Mouse (Mus musculus) mature B cell (primary cell): ENCODE measurements around the gene Ptges2.
"Not testable (repeated sequence)": the region's sequence is repeated elsewhere in the genome, so short reads cannot be mapped to it uniquely, and the experiment has no call there.

Experiments used
- in situ Hi-C: fragments of 300-500 bp; cut with MboI; formaldehyde crosslinking; loops from 2 replicates; pipeline ENCODE4 v1.14.3; 2019

The Ptges2 gene

DNA sequence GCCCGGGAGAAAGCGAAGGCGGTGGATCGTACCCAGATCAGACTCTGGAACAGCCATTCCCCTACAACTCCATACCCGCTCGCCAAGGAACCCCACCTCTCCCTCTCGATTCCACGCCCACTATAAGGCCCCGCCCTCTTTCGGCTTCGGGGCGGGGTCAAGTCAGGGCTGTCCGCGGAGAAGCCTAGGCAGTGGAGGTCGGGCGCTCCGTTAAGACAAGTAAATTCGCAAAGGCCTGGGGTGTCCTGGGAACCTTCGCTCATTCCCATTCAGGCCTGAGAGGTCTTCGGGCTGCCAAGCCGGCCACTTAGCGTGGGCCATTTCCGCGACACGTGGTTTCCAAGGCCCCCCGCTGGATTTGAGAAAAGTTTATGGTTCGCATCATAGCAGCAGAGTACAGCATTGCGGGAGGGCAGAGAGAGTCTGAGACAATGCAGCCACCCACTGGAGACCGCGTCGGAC is at the start of gene Ptges2:
Gene Ptges2 (plus strand): TSS at position 413 of the 462 bp plus-strand sequence.
- in situ Hi-C loops = no loop called here

DNA sequence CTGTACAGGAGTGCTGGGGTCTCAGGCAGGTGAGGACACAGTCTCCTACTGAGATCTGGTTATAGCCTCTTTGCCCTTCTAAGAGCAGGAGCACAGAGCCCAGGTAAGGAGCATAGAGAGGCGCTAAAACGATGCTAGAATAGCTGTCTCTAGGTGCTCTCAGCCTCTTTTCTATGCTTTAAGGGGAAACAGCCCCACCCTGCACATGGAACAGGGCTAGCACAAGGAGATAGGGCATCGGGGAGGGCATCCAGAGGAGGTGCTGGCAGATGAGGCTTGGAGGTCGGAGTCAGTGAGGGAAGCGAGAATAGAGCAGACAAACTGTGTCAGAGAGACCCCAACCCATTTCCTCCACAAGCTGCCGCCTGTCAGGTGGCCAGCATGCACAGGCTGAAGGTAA is 48.7 kb upstream of the Ptges2 start:
- in situ Hi-C loops = no loop called here

- in situ Hi-C loops = no loop called here
Measured at GRCm38 (mm10) chr2:32348311-32348710, 47.4 kb upstream of the Ptges2 start.

DNA sequence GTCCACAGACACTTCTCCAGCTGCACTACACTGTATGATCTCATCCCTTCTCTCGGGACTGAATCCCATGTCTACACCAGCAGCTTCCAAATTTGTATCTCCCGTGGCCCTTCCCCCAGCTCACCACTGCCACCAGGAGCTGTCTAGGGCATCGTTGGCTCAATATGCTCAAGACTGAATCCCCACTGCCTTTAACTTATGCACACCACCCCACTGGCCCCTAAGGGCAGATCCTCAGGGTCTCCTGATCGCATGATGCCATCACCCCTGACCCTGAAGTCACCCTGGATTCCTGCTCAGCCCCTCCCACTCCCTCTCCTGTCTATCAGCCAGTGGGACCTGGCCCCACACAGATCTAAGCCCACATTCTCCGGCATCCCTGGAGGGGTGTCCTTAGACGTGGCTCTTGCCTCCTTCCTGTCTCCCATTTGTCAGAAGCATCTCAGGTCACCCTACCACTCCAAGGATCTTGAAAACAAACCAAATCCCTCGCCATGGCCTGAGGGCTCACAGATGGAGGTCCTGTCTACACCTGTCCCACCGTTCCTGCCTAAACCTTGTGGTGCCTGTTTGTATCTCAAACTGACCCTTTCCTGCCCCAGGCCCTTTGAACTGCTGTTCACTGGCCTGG is 46.0 kb upstream of the Ptges2 start:
- in situ Hi-C loops = no loop called here

DNA sequence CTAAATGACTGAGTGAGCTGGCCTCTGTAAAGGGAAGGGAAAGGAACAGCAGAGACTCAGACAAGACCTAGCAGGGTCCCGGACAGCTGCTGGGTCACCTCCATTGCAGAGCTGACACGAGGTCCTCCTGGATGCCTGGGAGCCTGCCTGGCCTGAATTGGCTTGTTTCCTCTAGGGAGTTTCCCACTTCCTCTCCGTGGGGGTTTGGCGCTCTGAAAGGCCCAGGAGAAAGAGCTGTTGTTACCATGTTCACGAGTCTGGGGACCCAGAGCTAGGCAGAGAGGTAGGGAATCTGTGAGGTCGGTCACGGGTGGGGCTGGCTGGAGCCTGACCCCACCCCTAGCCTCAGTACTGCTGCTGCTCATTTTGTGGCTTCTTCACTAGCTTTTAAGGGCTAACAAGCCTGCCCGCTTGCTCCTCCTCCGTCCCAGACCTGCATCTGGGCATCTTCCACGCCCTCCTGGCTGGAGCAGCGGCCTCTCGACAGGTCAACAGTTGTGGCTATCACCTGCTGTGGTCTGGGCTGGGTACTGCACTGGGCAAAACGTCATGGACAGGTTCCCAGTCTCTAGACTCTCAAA is 45.1 kb upstream of the Ptges2 start:
- in situ Hi-C loops = no loop called here

GRCm38 (mm10) chr2:32351471-32351961 is 44.2 kb upstream of the Ptges2 start:
- in situ Hi-C loops = no loop called here

GRCm38 (mm10) chr2:32352151-32353006 is 43.3 kb upstream of the Ptges2 start, which contains the start of gene Ciz1:
Gene Ciz1 (plus strand): TSS chr2:32352327.
- in situ Hi-C loops = no loop called here

GRCm38 (mm10) chr2:32353007-32353542 is 42.6 kb upstream of the Ptges2 start, which contains the start of gene Dnm1:
Gene Dnm1 (minus strand): TSS chr2:32353338.
- in situ Hi-C loops = no loop called here

GRCm38 (mm10) chr2:32353836-32354235 is 41.9 kb upstream of the Ptges2 start:
- in situ Hi-C loops = no loop called here

GRCm38 (mm10) chr2:32354336-32354895 is 41.3 kb upstream of the Ptges2 start:
- in situ Hi-C loops = no loop called here

GRCm38 (mm10) chr2:32356216-32356615 is 39.5 kb upstream of the Ptges2 start:
- in situ Hi-C loops = no loop called here

GRCm38 (mm10) chr2:32357710-32358109 is 38.0 kb upstream of the Ptges2 start:
- in situ Hi-C loops = no loop called here

DNA sequence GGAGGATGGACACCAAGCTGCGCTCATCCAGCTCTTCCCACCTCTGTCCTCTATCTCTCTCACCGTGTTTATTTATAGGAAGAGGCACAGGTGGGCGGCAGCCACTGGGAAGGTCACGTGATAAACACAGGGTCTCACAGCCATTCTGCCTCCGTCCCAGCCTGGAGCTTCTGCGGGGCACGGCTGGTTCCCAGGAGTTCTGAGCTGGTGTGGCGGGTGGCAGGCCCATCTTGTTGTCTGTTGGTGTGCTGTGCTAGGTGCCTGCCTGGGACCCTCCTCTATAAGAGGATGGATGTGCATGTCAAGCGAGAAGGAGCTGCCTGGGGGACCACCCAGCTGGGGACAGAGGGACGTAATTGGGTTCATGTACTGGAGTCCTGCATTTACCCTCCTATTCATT is 37.3 kb upstream of the Ptges2 start:
- in situ Hi-C loops = no loop called here

- in situ Hi-C loops = no loop called here
Measured at GRCm38 (mm10) chr2:32360741-32361140, 35.0 kb upstream of the Ptges2 start.

- in situ Hi-C loops = no loop called here
Measured at GRCm38 (mm10) chr2:32361437-32361836, 34.3 kb upstream of the Ptges2 start.

DNA sequence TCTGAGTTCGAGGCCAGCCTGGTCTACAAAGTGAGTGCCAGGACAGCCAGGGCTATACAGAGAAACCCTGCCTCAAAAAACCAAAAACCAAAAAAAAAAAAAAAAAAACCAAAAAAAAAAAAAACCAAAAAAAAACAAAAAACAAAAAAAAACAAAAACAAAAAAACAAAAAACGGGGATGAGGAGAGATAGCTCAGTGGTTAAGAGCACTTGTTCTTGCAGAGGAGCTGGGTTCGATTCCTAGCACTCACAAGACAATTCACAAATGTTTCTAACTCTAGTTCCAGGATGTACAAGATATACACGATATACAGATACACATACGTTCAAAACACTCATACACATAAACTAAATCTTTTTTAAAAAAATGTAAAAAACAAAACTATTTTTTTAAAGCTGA is 33.4 kb upstream of the Ptges2 start:
- in situ Hi-C loops = not testable (repeated sequence)

DNA sequence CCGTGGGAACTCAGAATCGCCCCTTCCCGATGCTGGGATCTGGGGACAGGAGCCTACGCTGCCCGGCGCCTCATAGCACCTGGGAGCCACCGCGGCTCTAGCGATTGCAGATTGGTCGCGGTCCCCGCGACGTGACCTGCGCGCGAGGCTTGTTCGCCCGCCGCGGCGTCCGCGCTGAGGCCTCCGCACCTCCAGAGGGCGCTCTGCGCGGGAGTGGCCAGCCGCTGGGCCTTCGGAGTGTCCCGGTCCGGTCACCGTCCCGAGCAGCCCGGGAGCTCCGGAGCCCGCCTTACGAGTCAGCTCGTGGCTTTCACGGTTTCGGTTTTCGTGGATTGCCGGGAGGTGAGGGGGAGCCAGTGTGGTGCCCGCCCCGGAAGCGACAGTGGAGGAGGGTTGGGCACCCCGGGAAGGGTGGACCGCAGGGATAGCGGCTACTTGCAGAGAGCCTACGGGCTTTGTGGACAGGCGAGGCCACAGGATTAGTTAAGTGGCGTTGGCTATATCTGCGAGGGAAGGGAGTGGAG is 32.8 kb upstream of the Ptges2 start:
- in situ Hi-C loops = no loop called here

DNA sequence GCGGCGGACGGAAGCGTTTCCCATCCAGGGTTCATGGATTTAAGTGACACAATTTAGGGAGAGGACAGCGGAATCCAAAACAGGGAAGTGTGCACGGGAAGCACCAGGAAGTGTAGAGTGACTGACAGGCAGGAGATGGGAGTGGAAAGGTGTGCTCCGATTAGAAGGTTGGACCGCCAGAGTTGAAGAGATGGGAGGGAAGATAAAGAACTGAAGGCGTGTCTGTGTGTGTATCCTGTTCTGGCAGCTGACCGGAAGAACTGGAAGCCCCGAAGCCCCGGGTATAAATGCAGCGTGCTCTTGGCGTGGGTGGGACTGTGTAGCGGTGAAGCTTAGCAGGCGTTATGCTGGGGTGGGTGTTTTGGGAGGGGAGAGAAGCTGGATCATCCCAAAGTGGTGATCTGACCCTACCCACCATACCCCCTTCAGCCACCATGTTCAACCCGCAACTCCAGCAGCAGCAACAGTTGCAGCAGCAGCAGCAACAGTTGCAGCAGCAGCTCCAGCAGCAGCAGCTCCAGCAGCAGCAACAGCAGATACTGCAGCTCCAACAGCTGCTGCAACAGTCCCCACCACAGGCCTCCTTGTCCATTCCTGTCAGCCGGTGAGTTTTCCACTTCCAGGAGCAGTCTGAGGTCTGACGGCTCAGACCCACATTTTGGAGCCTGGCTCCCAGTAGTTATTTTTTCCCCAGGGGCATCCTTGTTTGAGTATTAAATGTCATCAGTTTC is 32.2 kb upstream of the Ptges2 start:
- in situ Hi-C loops = no loop called here

- in situ Hi-C loops = no loop called here
Measured at GRCm38 (mm10) chr2:32364121-32364520, 31.6 kb upstream of the Ptges2 start.

GRCm38 (mm10) chr2:32367315-32367714 is 28.4 kb upstream of the Ptges2 start:
- in situ Hi-C loops = no loop called here

DNA sequence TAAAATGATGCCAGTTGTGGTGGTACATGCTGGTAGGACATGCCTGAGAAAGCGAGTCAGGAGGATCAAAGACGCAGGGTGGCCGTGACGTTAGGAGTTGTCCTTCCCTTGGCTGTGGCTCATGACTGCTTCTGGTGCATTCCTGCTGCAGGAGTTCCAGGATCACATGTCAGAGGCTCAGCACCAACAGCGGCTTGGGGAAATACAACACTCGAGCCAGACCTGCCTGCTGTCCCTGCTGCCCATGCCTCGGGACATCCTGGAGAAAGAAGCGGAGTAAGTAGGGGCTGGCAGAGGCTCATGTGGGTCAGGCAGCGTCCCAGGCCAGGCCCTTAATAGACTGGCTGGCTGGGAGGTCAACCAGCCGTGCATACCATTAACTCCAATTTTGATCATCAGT is 21.5 kb upstream of the Ptges2 start:
- in situ Hi-C loops = no loop called here
